Mouse (Mus musculus) NIH3T3 (cell line): ENCODE measurements around the gene Olfr1340.
A peak's percentile ranks its signal among the peaks of the same experiment; 100 is the strongest.

Experiments
- DNase-seq: peaks from one replicate; pipeline ENCODE4 v3.0.0-alpha.2; 2012; ENCODE audit warnings: low read depth

Gene Olfr1340

GRCm38 (mm10) chr4:118719838-118720237, at the start of gene Olfr1340:
Olfr1340 (plus strand) TSS chr4:118720138.
- no peak for DNase-seq

GRCm38 (mm10) chr4:118687086-118687485, 32.9 kb upstream of the Olfr1340 start:
- DNase-seq, result no peak

GRCm38 (mm10) chr4:118692412-118692973, 27.4 kb upstream of the Olfr1340 start, which contains the start of gene Olfr1342:
Olfr1342 (minus strand) TSS chr4:118692756.
- DNase-seq, result no peak

DNA sequence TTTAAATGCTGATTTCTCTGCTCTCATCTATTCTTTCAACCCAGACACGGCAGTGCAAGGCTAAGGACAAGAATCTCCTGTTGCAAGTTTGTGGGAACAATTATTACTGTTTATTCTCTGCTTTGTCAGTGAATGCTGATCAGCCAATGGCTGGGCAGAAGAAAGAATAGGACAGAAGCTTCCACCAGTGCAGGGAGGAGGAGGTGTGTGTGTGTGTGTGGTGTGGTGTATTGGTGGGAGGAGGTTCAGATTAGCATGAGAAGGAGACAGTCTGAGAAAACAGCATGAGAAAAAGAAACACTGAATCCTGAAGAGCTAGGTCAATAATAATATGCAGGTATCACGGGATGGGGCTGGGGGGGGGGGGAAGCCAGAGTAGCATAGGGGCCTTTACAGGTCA, 26.1 kb upstream of the Olfr1340 start:
- DNase-seq, result no peak

GRCm38 (mm10) chr4:118703223-118703622, 16.7 kb upstream of the Olfr1340 start, which contains the start of gene Olfr1341:
Olfr1341 (plus strand) TSS chr4:118703523.
- DNase-seq, result no peak

DNA sequence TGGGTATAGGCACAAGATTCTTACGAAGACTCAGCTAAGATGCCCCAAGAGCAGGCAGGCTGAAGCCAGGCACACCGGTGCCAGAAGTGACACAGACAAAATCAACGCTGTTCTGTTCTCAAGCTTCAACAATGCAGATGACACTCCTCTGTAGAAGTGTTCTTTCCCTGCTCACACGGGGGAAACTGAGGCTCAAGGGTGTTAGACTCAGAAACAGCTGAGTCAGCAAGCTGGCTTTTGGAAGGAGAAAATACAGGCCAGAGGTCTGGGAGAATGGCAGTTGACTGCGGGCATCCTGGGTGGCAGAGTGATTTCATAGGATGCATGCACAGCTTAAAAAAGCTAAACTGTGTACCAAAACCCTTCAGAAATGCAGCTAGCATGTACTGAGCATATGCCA, 11.9 kb upstream of the Olfr1340 start:
- DNase-seq, result no peak

- no peak for DNase-seq
Observed at GRCm38 (mm10) chr4:118711656-118712055, 8.3 kb upstream of the Olfr1340 start.

- peak; percentile 76 for DNase-seq
Observed at GRCm38 (mm10) chr4:118721742-118722483, 2.0 kb downstream of the Olfr1340 start.

- no peak for DNase-seq
Observed at GRCm38 (mm10) chr4:118731875-118732274, 11.9 kb downstream of the Olfr1340 start, which contains the start of gene Olfr1339. Olfr1339 (plus strand) TSS chr4:118732175.

- DNase-seq, result no peak
Observed at GRCm38 (mm10) chr4:118739574-118739973, 19.6 kb downstream of the Olfr1340 start.

- no peak for DNase-seq
Observed at GRCm38 (mm10) chr4:118740988-118741698, 21.2 kb downstream of the Olfr1340 start.

- DNase-seq, result no peak
Observed at GRCm38 (mm10) chr4:118741881-118742280, 21.9 kb downstream of the Olfr1340 start.

DNA sequence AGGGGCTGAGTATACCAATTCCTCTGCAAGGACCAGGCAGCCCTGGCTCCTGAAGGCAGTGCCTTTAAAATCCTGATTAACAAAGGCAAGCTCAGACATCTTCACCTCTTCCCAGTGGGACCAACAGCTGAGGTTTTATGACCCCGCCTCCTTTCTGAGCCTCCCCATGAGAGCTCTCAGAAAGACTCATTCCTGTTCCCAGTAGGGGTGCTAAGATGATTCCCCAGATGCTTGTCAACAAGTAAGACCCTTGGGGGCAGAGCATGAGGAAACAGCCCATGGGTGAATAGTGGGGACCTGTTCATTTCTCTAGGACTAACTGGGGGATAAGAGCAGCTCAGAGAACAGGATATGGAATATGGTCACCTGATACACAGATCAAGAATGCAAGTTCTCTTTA, 38.7 kb downstream of the Olfr1340 start, which contains the start of gene Olfr1338:
TSS of gene Olfr1338 (minus strand) at position 101 of the 400 bp plus-strand sequence.
- no peak for DNase-seq
